Mouse (Mus musculus) forebrain, embryonic 13.5 days (tissue): Measurements from ENCODE around the gene Hist2h2bb. TPM values are rescaled to one million over a fixed set of nuclear protein-coding genes. Genes with fewer than 3 reads are reported as not detected.
"Not testable (repeated sequence)": the region's sequence is repeated elsewhere in the genome, so short reads cannot be mapped to it uniquely, and the experiment has no call there.

Experiments
- ATAC-seq: fragments of 200-750 bp; cut with Nextera tagmentation; 2 replicates; pipeline ENCODE4 v1.8.0; 2017
- H3K27ac ChIP-seq: fragments of 300-500 bp; sonication (generic); 2 replicates; pipeline ENCODE4 v1.5.1; 2015; ENCODE audit warnings: inconsistent platforms, mild to moderate bottlenecking, moderate library complexity
- H3K27me3 ChIP-seq: fragments of 300-500 bp; sonication (generic); 2 replicates; pipeline ENCODE4 v1.6.1; 2015; ENCODE audit warnings: mild to moderate bottlenecking, inconsistent platforms
- H3K36me3 ChIP-seq: fragments of 300-500 bp; sonication (generic); 2 replicates; pipeline ENCODE4 v1.6.1; 2015; ENCODE audit warnings: mild to moderate bottlenecking, inconsistent platforms; ENCODE audit not compliant: poor library complexity, severe bottlenecking
- H3K4me1 ChIP-seq: fragments of 300-500 bp; sonication (generic); 2 replicates; pipeline ENCODE4 v1.6.1; 2015; ENCODE audit warnings: inconsistent platforms
- H3K4me2 ChIP-seq: fragments of 300-500 bp; sonication (generic); 2 replicates; pipeline ENCODE4 v1.6.1; 2015; ENCODE audit warnings: inconsistent platforms, mild to moderate bottlenecking, moderate library complexity
- H3K4me3 ChIP-seq: fragments of 300-500 bp; sonication (generic); 2 replicates; pipeline ENCODE4 v1.5.1; 2015; ENCODE audit warnings: mild to moderate bottlenecking, inconsistent platforms
- H3K9ac ChIP-seq: fragments of 300-500 bp; sonication (generic); 2 replicates; pipeline ENCODE4 v1.6.1; 2015; ENCODE audit warnings: mild to moderate bottlenecking, inconsistent platforms
- H3K9me3 ChIP-seq: fragments of 300-500 bp; sonication (generic); replicated peaks from 2 replicates; pipeline ENCODE4 v1.6.1; 2016; ENCODE audit warnings: inconsistent platforms
- WGBS: fragments of 180-500 bp; shearing (Covaris S2); methylation state at CpG from one replicate; pipeline ENCODE4 v1.1.7; 2015; 5-methylcytosine and 5-hydroxymethylcytosine counted together
- polyA plus RNA-seq: library from polyadenylated mRNA; unstranded; fragments of >200 nt; fragmentation: Nextera tagmentation; extraction: Ambion mirVana; gene quantifications from 2 replicates; pipeline ENCODE4 v1.2.1, GENCODE M21; 2015

The Hist2h2bb gene
- polyA plus RNA-seq, 1 experiment from 2014 or later, result 19.8 TPM

DNA sequence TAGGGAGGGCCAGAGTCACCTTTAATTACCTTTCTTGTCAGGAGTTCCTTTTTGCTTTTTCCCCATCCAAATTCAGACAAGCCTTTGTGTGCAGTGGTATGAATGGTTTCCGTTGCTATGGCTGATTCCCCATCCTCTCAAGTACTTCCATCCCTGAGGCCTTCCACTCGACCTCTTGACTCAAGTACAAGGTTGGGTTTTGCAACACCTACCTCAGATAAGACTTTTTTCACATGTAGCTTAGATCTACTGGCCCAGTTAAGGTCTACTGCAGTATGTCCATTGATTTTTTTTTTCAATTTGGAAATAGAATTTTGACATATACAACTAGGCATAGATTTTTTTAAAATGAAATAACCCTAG, 37.8 kb upstream of the Hist2h2bb start:
- WGBS, result 62% methylated on average over 2 of the region's 2 CpGs
- Histone ChIP-seq H3K9me3 (no peaks in the 10 kb centered on the region), H3K4me1 (peaks cover 4% of the 10 kb centered on the region), H3K27ac (no peak overlapping the region), H3K27me3 (no peaks in the 10 kb centered on the region), H3K4me3 (no peak overlapping the region), H3K36me3 (no peaks in the 10 kb centered on the region), H3K4me2 (no peak overlapping the region), H3K9ac (no peak overlapping the region)
- no peak for ATAC-seq

DNA sequence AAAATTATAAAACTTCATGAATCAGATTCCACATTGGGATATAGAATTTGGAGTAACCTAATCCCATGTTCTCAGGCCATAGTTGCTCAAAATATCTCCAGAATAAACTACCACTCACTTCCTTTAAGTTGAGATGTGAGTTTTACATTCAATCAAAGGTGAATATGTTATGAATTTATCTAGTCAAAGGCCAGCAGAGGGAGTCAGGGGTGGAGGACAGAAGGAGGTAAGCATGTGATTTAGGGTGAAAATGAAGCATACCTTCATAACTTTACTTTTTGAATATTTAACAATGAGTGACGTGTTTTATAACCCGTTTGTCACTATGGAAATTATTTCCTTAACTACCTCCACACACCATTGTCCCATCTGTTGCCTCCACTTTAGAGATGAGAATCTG, 34.6 kb upstream of the Hist2h2bb start:
- Histone ChIP-seq H3K9ac (no peak overlapping the region), H3K27ac (no peak overlapping the region), H3K27me3 (no peaks in the 10 kb centered on the region), H3K36me3 (no peaks in the 10 kb centered on the region), H3K9me3 (no peaks in the 10 kb centered on the region), H3K4me2 (no peak overlapping the region), H3K4me1 (peaks cover 19% of the 10 kb centered on the region), H3K4me3 (no peak overlapping the region)
- no peak for ATAC-seq
- WGBS, result 85% methylated on average over 2 of the region's 2 CpGs

DNA sequence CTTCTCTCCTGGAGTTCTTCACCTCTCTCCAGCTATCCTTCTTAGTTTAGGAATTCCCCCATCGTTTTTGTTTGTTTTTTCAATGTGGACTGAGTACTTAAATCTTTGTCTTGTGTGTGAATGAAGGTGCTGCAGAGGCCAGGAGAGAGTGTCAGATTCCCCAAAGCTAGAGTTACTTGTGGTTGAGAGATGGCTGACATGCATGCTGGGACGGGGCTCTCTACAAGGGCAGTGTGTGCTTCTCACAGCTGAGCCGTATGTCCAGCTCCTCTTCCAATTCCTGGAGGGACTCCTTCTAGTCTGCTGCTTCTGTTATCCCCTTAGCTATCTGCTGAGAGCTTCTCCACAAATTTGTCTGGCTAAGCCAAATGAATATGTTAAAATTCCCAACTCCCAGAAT, 33.7 kb upstream of the Hist2h2bb start:
- Histone ChIP-seq H3K9me3 (no peaks in the 10 kb centered on the region), H3K36me3 (no peaks in the 10 kb centered on the region), H3K27me3 (no peaks in the 10 kb centered on the region), H3K4me1 (peaks cover 22% of the 10 kb centered on the region), H3K27ac (no peak overlapping the region), H3K4me3 (no peak overlapping the region), H3K9ac (no peak overlapping the region), H3K4me2 (no peak overlapping the region)
- WGBS, result 73% methylated on average over 3 of the region's 3 CpGs
- no peak for ATAC-seq

DNA sequence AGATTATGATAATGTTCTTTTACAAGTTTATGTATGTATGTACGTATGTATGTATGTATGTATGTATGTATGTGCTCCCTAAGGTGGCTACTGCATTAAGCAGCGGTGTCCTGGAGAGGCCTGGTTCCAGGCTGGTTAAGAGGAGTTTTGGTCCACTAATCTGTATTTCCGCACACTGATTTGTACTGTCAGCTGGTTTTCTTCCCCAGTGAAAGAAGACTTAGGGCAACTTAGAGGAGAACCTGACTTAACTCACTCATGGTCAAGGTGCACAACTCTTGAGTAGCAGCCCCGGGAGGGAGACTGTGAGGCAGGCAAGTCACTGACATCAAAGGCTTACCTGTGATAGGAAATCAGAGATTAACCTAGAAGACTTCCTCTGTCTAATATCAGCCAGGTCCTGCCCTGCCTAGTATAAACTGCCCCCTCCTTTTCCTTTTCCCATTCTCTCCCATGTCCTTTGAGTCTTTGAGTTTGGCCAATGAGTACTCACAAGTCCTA, 32.7 kb upstream of the Hist2h2bb start:
- Histone ChIP-seq H3K36me3 (no peaks in the 10 kb centered on the region), H3K27ac (peak overlapping the region; percentile 81; the same call in 1 of the 2 replicates), H3K4me2 (peak overlapping the region; percentile 64), H3K27me3 (no peaks in the 10 kb centered on the region), H3K9me3 (no peaks in the 10 kb centered on the region), H3K4me3 (peak overlapping the region; percentile 48), H3K4me1 (peaks cover 27% of the 10 kb centered on the region), H3K9ac (peak overlapping the region; percentile 78)
- WGBS, result 81% methylated on average over 4 of the region's 4 CpGs
- ATAC-seq, result no peak

DNA sequence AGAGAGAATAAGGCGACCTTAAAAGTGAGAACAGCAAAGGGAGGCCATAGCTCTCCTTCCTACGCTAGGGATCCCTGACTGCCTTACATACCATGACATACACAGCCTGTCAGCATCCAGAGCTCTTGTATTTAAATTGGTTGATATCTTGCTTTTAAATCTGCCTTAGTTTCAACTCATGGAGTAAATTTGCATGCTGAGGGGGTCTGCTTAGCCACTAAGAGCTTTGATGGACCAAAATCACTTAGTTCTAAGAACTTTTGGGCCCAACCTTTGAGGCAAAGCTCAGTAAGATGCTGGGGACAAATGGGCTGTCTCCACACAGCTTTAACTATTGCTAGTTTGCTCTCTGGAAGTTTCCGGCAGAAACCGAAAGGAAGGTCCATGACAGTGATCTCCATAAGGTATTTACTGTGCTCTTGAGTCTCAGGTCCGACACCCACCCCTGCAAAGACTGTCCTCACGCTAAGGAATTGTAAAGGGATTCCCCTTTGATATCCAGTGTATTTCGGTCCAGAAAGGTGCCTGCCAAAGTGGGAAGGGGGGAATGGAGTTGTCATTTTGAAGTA, 32.1 kb upstream of the Hist2h2bb start:
- Histone ChIP-seq H3K27ac (peak overlapping the region; percentile 81), H3K9me3 (no peaks in the 10 kb centered on the region), H3K4me1 (peaks cover 27% of the 10 kb centered on the region), H3K36me3 (no peaks in the 10 kb centered on the region), H3K9ac (peak overlapping the region; percentile 78), H3K4me2 (peak overlapping the region; percentile 64), H3K4me3 (peak overlapping the region; percentile 48), H3K27me3 (no peaks in the 10 kb centered on the region)
- 21% methylated on average over 7 of the region's 7 CpGs for WGBS
- ATAC-seq, result no peak

DNA sequence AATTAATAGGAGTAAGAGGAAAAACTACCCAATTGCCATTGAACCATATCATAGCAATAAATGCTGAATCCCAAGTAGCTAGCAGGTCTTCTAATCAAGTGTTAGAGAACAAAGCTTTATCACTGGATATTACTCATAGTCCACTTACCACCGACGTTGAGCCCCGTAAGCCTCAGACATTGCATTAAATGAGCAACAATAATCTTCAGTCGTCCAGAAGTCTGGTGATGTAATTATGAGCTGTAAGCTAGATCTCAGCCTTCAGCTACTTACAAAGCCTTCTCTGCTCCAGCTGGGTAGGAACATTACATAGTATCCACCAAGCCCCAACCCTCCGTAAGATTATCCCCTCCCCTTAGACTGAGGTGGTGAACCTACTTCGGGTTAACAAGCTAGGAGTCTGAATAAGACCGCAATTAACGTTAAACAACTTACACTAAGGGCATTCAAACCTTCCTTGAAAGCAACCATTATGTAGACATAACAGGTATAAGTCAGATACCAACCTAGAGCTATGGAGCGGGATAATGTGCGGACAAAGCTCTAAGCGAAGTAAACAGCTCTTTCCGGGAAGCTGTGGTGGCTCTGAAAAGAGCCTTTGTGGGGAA, 31.5 kb upstream of the Hist2h2bb start:
- Histone ChIP-seq H3K36me3 (no peaks in the 10 kb centered on the region), H3K9ac (peak overlapping the region; percentile 78)
- ATAC-seq, result no peak

DNA sequence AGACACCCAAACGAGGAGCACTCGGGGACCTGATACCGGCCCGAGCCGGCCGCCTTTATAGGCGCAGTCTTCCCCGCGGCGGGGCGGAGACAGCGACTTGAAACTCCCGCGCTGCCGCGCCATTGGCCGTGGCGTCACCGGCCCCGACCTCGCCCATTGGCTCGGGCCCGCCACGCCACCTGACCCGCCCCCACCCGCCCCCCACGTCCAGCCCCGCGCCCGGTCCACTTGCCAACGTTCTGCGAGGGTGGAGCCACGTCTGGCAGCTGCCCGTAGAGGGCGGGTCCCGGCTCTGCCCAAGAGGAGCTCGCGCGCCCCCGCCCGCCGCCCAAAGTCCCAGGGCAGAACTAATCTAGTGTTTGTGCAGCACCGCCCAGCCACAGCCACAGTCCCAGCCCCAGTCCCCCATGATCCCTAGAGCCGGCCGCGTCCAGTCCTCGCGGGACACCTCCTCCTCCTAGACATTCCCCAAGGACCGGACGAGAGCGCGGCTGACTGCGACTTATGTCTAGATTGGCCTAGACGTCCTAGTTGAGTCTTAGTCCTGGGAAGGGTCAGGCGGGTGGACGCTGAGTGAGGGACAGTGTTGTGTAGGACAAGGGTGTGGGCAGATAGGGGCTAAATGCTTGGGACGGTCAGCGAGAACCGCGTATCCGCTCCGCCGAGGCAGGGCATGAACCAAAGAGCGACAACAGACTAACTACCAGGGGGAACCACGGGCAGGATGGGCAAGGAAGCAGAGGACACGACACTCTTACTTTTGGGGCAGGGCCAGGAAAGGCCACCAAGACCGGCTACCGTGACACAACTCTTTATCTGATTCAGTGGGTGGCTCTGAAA, 30.4 kb upstream of the Hist2h2bb start, which contains the start of gene Hist2h3c2:
Hist2h3c2 (minus strand) TSS at position 174 of the 840 bp plus-strand sequence.
- Histone ChIP-seq H3K4me1 (peaks cover 33% of the 10 kb centered on the region), H3K4me3 (peak within 1 kb of the TSS; percentile 48), H3K9ac (peak within 1 kb of the TSS; percentile 78), H3K27ac (peak within 1 kb of the TSS; percentile 81), H3K4me2 (peak within 1 kb of the TSS; percentile 64)
- H3K36me3 ChIP-seq, H3K27me3 ChIP-seq, H3K9me3 ChIP-seq: not testable (repeated sequence)
- peak; percentile 90 for ATAC-seq
- WGBS, result 0% methylated on average over 9 of the region's 68 CpGs

More for the DNA sequence above, 31.5 kb upstream of the Hist2h2bb start:
- under 1% methylated on average over 12 of the region's 12 CpGs for WGBS
- Histone ChIP-seq H3K4me1 (peaks cover 27% of the 10 kb centered on the region), H3K9me3 (no peaks in the 10 kb centered on the region), H3K27ac (peak overlapping the region; percentile 81), H3K4me2 (peak overlapping the region; percentile 64), H3K27me3 (no peaks in the 10 kb centered on the region), H3K4me3 (peak overlapping the region; percentile 48)

DNA sequence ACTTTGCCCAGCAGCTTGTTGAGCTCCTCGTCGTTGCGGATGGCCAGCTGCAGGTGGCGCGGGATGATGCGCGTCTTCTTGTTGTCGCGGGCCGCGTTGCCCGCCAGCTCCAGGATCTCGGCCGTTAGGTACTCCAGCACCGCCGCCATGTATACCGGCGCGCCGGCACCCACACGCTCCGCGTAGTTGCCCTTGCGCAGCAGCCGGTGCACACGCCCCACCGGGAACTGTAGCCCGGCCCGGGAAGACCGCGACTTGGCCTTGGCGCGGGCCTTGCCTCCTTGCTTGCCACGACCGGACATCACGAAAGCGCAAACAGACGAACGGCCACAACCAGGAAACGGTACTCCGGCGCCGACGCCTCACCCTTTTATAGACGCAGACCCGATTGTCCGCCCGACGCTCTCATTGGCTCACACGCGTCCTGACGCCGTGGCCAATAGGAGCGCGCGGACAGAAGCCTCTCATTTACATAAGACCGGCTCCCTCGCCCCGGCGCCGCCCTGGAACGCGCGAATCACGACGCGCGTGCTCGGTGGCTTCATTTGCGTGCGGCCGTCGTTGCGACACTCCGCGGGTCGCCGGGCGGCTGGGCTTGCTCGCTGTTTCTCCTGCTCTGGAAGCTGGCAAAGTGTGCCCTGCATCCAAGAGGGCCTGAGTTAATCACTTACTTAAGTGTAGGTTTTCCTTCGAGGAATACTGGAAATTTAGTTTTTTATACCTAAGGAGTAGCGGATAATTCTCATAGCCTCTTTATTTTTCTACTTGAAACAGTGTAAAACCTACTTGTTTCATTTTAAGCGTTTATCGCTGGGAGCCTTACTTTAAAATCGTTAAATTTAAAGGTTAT, 29.4 kb upstream of the Hist2h2bb start, which contains the start of gene Hist2h2aa2:
Hist2h2aa2 (minus strand) TSS at position 328 of the 850 bp plus-strand sequence.
- peak; percentile 87 for ATAC-seq
- H3K27me3 ChIP-seq, H3K9me3 ChIP-seq, H3K36me3 ChIP-seq: not testable (repeated sequence)
- Histone ChIP-seq H3K4me2 (peak within 1 kb of the TSS; percentile 51), H3K4me3 (peak within 1 kb of the TSS; percentile 36), H3K27ac (peak within 1 kb of the TSS; percentile 81), H3K9ac (peak within 1 kb of the TSS; percentile 65), H3K4me1 (peaks cover 41% of the 10 kb centered on the region)
- WGBS, result 3% methylated on average over 36 of the region's 85 CpGs

DNA sequence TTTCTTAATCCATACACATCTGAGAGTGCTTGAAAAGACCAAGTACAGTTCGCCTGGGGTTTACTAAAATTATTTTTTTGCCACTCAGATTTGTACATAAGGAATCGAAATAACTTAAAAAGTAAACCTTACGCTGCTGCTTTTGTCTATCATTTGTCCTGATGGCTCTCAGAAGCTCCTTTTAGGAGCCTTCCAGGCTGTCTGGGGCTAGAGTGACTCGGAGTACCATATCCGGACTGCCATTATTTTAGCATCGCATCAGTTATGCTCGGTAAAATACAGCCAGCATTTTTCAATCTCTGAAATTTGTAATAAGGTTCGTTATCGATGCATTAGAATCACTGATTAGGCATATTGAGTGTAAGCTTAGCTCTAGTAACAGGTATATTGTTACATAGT, 28.8 kb upstream of the Hist2h2bb start:
- Histone ChIP-seq H3K4me3 (peak overlapping the region; percentile 20; the same call in 1 of the 2 replicates), H3K4me2 (peak overlapping the region; percentile 49), H3K36me3 (no peaks in the 10 kb centered on the region), H3K9me3 (no peaks in the 10 kb centered on the region), H3K9ac (peak overlapping the region; percentile 65), H3K27ac (peak overlapping the region; percentile 81), H3K4me1 (peaks cover 41% of the 10 kb centered on the region), H3K27me3 (no peaks in the 10 kb centered on the region)
- no peak for ATAC-seq
- WGBS, result 72% methylated on average over 9 of the region's 9 CpGs

DNA sequence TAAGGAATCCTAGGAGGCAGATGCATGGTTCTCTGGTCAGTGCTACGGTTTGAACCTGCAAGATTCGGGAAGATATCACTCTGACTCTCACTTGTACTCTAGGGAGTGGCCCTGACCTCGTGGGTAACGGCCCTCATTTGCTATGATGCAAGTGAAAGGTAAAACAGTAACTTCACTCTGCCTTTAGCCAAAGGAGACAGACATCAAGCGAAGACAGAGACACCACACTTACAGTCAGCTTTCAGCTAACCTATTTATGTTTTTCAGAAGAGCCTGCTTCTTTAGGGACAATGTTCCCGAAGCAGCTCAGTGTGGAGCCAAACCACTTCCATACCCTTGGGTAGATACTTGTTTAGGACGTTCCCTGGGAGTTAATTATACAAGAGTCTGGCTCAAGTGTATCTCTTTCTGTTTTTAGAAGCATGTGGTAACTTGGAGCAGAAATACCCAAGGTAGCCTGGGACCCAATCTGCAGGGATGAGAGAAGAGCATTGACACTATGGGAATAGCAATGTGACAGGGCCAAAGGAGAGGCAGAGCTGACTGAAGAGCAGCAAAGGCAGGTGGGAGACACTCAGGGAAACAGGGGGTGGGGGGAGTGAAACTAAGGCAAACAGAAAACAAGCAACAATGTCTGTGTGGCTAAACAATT, 25.5 kb upstream of the Hist2h2bb start:
- WGBS, result 81% methylated on average over 7 of the region's 7 CpGs
- Histone ChIP-seq H3K27me3 (no peaks in the 10 kb centered on the region), H3K9me3 (no peaks in the 10 kb centered on the region), H3K4me3 (no peak overlapping the region), H3K4me2 (peak overlapping the region; percentile 70), H3K9ac (peak overlapping the region; percentile 79), H3K27ac (peak overlapping the region; percentile 96; the same call in 1 of the 2 replicates), H3K36me3 (no peaks in the 10 kb centered on the region), H3K4me1 (peaks cover 41% of the 10 kb centered on the region)
- ATAC-seq, result no peak
